Mouse (Mus musculus) layer of hippocampus, adult 11-12 months (tissue): ENCODE results near the gene Ddit4.

Experiments used
- DNase-seq: peaks from one replicate; pipeline ENCODE4 v3.0.0; 2022; ENCODE audit warnings: low spot score

Ddit4 gene

DNA sequence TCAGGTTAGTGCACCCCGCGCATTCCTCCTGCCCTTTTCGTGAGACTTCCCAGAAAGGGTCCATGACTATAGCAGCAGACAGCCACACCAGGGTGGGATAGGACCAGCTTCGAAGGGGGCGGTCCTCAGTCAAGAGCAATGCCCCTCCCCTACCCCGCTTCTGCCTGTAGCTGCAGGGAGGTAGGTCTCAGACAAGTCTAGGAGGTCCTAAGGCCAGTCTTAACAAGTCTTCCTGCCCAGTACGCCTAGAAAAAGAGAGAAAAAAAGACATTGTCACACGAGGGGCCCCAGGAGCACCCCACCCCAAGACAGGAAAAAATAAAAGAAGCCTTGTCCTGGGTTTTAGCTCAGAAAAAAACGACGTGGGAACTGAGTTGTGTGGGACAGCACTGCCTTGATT lies 35.0 kb downstream of the Ddit4 start:
- no peak for DNase-seq

GRCm38 (mm10) chr10:59916159-59916558 lies 35.5 kb downstream of the Ddit4 start:
- no peak for DNase-seq

- no peak for DNase-seq
Observed at GRCm38 (mm10) chr10:59915196-59915962, 36.3 kb downstream of the Ddit4 start.

GRCm38 (mm10) chr10:59911561-59912198 lies 40.0 kb downstream of the Ddit4 start:
- no peak for DNase-seq

DNA sequence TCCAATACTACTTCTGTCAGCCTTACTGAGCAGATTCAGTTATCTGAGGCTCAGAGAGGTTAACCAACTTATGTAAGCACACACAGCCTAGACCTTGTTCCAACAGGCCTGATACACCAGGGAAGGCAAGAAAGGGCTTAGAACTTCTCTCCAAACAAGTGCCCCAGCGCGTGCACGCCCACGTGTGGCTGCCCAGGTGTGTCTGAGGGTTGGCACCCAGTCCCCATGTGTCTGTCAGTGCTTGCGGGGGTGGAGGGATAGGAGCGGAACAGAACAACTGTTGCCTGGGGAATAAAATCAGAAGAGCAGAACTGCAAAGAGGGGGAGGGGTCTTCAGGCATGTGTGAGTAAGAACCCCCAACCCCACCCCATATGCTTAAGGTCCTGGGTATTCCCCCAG lies 40.5 kb downstream of the Ddit4 start:
- DNase-seq: no peak

DNA sequence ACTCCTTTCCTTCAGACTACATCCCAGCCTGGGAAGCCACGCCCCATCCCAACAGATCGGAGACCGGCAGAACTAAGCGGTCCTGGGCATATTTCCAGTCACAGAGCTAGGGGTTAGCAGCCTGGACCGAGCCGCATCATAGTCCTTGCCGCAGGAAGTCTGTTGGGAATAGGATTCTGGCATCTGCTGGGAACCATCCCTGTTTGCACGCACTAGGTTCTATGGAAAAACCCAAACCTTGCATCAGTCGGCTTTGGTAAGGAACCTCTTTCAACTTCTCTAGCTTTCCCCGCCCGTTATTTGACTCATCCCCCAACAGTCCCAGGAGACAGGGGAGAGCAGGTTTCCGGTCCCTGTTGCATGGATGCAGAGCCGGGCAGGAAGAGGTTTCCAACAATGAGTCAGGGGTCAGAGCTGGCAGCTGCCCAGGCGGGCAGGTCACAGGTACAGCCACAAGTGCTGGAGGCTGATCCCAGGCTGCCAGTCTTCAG lies 42.2 kb downstream of the Ddit4 start:
- DNase-seq: no peak

- DNase-seq: no peak
Observed at GRCm38 (mm10) chr10:59908776-59909315, 42.8 kb downstream of the Ddit4 start.

DNA sequence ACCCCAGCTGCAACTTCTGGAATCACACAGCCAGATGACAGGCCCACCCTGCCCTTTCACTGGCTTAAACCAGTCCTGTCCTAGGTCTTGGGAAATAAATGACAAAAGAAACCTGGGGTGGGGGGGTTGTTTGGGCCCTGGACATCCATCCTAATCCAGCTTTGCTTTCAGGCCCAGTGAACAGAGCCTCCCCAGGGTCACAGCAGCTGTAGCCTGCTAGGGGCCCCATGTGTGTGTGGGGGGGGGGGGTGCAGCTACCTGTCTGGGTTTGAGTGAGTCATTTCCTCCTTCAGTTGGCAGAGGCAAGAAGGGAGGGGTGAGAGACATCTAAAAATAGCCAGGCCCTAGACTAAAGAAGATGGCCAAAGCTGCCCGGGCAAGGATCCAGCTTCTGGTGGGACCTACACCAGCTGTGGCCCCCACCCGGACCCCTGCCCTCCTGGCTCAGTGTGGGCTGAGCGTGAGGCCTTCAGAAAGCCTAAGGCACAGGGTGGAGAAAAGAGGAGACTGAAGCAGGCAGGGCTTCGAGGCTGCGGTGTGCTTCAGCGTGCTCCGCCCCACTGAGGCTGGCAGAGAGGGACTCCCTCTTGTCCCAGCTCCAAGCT lies 43.8 kb downstream of the Ddit4 start:
- no peak for DNase-seq

- no peak for DNase-seq
Observed at GRCm38 (mm10) chr10:59907080-59907609, 44.5 kb downstream of the Ddit4 start.

DNA sequence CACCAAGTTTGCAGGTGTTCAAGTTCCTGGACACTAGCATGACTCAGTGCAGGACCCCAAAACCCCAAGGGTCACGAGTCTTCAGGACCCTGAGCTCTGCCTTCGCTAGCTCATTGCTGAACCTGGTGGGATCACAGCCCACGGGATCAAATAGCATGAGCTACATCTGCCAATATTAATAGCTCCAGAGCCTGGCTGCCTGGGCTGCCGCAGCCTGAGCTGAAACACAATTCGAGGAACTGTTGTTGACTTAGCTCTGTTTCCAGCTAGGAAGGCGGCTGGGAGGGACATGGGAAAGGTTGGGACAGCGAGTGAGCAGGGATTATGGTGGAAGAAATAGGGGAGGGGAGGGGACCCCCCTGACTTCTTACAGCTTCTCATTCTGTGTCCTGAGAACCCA lies 48.5 kb downstream of the Ddit4 start:
- DNase-seq: no peak

DNA sequence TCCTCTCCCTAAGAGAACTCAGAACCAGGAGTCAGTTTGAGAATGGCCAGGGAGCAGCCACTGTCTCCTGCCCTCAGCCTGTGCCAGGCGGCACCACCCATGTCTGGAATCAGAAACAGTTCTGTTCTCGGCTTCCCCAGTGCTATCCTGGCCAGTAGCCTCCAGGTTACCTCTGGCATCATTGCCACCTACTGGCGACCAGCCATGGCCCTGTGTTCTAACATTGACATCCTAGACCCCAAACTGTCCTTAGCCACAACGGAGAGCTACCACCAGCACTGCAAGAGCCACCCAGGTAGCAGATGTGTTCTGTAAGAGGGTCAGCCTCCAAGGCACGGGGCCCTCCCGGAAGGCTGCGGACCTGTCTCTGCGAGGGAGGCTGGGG lies 49.0 kb downstream of the Ddit4 start:
- no peak for DNase-seq

- no peak for DNase-seq
Observed at GRCm38 (mm10) chr10:59901986-59902605, 49.5 kb downstream of the Ddit4 start.

DNA sequence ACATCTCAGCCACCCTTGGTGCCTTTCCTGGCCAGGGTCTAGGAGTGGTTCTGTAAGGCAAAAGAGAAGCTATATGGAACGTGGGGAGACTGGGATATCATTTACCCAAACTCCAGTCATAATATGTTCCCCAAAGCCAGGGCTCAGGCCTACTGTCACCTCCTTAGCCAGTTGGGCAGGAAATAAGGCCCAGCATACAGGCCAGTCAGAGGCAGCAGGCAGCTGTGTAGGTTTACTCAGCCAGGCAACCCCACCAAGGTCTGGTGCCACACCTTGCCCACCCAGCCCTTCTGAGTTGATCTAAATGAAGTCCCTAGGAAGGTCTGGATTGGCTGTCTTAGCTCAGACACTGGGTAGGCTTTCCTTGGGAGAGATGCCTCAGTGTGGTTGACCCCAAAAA lies 50.2 kb downstream of the Ddit4 start:
- DNase-seq: no peak

DNA sequence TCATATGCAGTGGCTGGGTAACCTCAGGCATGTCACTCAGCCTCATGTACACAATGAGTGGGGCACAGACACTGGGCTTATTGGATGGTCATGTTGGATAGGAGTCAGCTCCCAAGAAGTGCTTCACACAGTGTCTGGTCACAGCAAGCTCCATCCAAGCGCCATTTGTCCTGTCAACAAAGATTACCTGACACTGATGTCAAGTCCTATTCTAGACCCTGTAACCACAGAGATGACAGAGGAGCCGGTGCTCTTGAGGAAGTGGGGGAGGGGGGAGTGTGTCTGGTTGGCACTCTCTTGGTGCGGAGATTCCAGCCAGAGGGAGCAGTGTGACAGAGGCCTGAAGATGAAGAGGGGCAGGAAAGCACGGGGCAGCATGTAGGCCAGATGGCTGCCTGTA lies 50.7 kb downstream of the Ddit4 start:
- no peak for DNase-seq

DNA sequence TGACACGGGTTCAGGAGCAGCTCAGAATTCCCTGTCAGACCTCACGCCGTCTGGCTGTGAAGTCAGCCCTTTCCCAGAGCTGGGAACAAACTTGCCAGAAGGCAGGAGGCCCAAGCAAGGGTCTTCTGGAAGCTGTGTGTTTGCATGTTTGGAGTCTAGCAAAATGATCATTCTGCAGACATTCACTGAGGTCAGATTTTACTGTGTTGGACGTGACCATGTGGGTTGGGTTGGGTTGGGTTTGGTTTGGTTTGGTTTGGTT lies 51.5 kb downstream of the Ddit4 start:
- DNase-seq: no peak
